11 mouse cellular contexts compared by ENCODE assay signal in genomic region chr2:158606511-158606964, GRCm38 (mm10). TPM values are rescaled to one million over a fixed set of nuclear protein-coding genes. Genes with fewer than 3 reads are reported as not detected.
DNase-seq lines count a peak whose midpoint lies in the region; ATAC-seq and TF ChIP-seq lines count a peak whose summit lies in the region.
"Had no signal": no experiment of that assay in that cellular context is flagged by ENCODE, and none has a peak within 500 bp of the region (broad histone marks: within the 10 kb centered on the region; RNA-seq: fewer than 3 reads in every experiment).

No protein-coding gene starts in this region.

- peak overlapping the region; percentile 72 for H3K4me2 ChIP-seq in forebrain, embryonic 16.5 days (ENCODE audit: low read length)
- H3K4me2 ChIP-seq in liver, postnatal 0 days (ENCODE audit: low read depth, low read length), result no peak overlapping the region
- H3K4me2 ChIP-seq: limb, embryonic 12.5 days had no signal

- intact Hi-C loops in left cerebral cortex, postnatal 36 days (cut with DNase I), result no loop called here

- TF ChIP-seq EP300 in liver, postnatal 0 days (IDR thresholded peaks at IDR 0.05; ENCODE audit: low read depth), result no peak

- peaks cover 29% of the 10 kb centered on the region for H3K4me1 ChIP-seq in forebrain, embryonic 16.5 days (replicated peaks; ENCODE audit: control insufficient read depth, insufficient read depth, low read length)
- peaks cover 5% of the 10 kb centered on the region; the same call in 1 of the 2 replicates for H3K4me1 ChIP-seq in liver, postnatal 0 days (ENCODE audit: insufficient read depth)

- peak overlapping the region; percentile 79 for H3K9ac ChIP-seq in forebrain, embryonic 16.5 days (replicated peaks; ENCODE audit: low read depth, low read length)
- H3K9ac ChIP-seq in liver, postnatal 0 days (replicated peaks), result no peak overlapping the region
- H3K9ac ChIP-seq: limb, embryonic 12.5 days had no signal

- H3K36me3 ChIP-seq in forebrain, embryonic 16.5 days (ENCODE audit: control insufficient read depth, insufficient read depth), result no peaks in the 10 kb centered on the region
- H3K36me3 ChIP-seq in liver, postnatal 0 days (replicated peaks; ENCODE audit: insufficient read depth, low read length), result no peaks in the 10 kb centered on the region
- H3K36me3 ChIP-seq: limb, embryonic 12.5 days had no signal

- H3K9me3 ChIP-seq in forebrain, embryonic 16.5 days (ENCODE audit: control insufficient read depth, low read length), result no peaks in the 10 kb centered on the region
- H3K9me3 ChIP-seq in liver, postnatal 0 days (ENCODE audit: low read length), result no peaks in the 10 kb centered on the region
- H3K9me3 ChIP-seq: limb, embryonic 12.5 days had no signal

- H3K4me3 ChIP-seq in forebrain, embryonic 16.5 days (replicated peaks; ENCODE audit: low read length), result peak overlapping the region; percentile 59
- no peak overlapping the region for H3K4me3 ChIP-seq in liver, postnatal 0 days (ENCODE audit: low read depth, low read length)
- H3K4me3 ChIP-seq: limb, embryonic 12.5 days had no signal

- 6% methylated on average over 4 of the region's 4 CpGs for WGBS in forebrain, embryonic 16.5 days
- WGBS in liver, postnatal 0 days (ENCODE audit: insufficient replicate concordance), result 6% methylated on average over 4 of the region's 4 CpGs

- peak; percentile 47 for ATAC-seq in forebrain, embryonic 16.5 days
- ATAC-seq in liver, postnatal 0 days, result peak; percentile 13; the same call in 1 of the 2 replicates

- peaks cover 30% of the 10 kb centered on the region for H3K27me3 ChIP-seq in forebrain, embryonic 16.5 days (replicated peaks; ENCODE audit: control insufficient read depth, insufficient read depth, low read length)
- H3K27me3 ChIP-seq in liver, postnatal 0 days (ENCODE audit: insufficient read depth, low read length), result peaks cover 56% of the 10 kb centered on the region

- peak; percentile 33 for DNase-seq in right cerebral cortex, postnatal 4 days
- DNase-seq in right cerebral cortex, postnatal 25 days, result no peak
- no peak for DNase-seq in liver, postnatal 0 days
- DNase-seq in T-cell, adult 2 months (ENCODE audit: low spot score), result no peak
- DNase-seq in left cerebral cortex, postnatal 36 days (ENCODE audit: low spot score in 2 of 2), result no peak
- DNase-seq in heart, adult 8-10 months (ENCODE audit: low spot score), result no peak
- no peak for DNase-seq in urinary bladder, postnatal 36 days (ENCODE audit: low spot score in 2 of 2)
- DNase-seq: cerebellum, adult 2 months; heart, postnatal 4 days had no signal

- peak overlapping the region; percentile 86 for H3K27ac ChIP-seq in forebrain, embryonic 16.5 days (ENCODE audit: low read length)
- H3K27ac ChIP-seq in liver, postnatal 0 days (ENCODE audit: low read depth), result no peak overlapping the region
- H3K27ac ChIP-seq: limb, embryonic 12.5 days had no signal

- TF ChIP-seq CTCF in liver, postnatal 0 days (IDR thresholded peaks at IDR 0.05; ENCODE audit: low read depth), result no peak

RNA-seq across cellular contexts. Expression of gene Slc32a1, which starts 4.0 kb away (rescaled TPM):
- 5.9 and 7.7 TPM in 2 replicates for polyA plus RNA-seq in forebrain, embryonic 16.5 days (2015; fragmentation: Nextera tagmentation; extraction: Ambion mirVana)
- polyA plus RNA-seq in liver, postnatal 0 days (2015; fragmentation: Nextera tagmentation; extraction: Ambion mirVana), result not detected in 2 replicates
- 10 to 100 TPM; 95.4 to 97.9 TPM for total RNA-seq in left cerebral cortex, postnatal 36 days (2021)
- total RNA-seq in heart, adult 8-10 months (2022), result not detected
- total RNA-seq: heart, postnatal 4 days had no signal
- polyA plus RNA-seq: limb, embryonic 12.5 days had no signal

RNA-seq across cellular contexts. Expression of gene Actr5, which starts 18.1 kb away (rescaled TPM):
- 11.3 and 12.3 TPM in 2 replicates for polyA plus RNA-seq in forebrain, embryonic 16.5 days (2015; fragmentation: Nextera tagmentation; extraction: Ambion mirVana)
- polyA plus RNA-seq in liver, postnatal 0 days (2015; fragmentation: Nextera tagmentation; extraction: Ambion mirVana), result 2.8 and 3.1 TPM in 2 replicates
- total RNA-seq in left cerebral cortex, postnatal 36 days (2021), result 10 to 100 TPM; 12.1 to 13.1 TPM
- total RNA-seq in heart, adult 8-10 months (2022), result 1 to 10 TPM; 5.0 to 6.4 (median 6.3) TPM

RNA-seq across cellular contexts. Expression of gene Ppp1r16b, which starts 58.7 kb away (rescaled TPM):
- polyA plus RNA-seq in forebrain, embryonic 16.5 days (2015; fragmentation: Nextera tagmentation; extraction: Ambion mirVana), result 30.3 and 33.3 TPM in 2 replicates
- polyA plus RNA-seq in liver, postnatal 0 days (2015; fragmentation: Nextera tagmentation; extraction: Ambion mirVana), result 2.5 and 2.9 TPM in 2 replicates
- 100 to 1,000 TPM; 125 to 129 TPM for total RNA-seq in left cerebral cortex, postnatal 36 days (2021)
- 10 to 100 TPM in 2 of 4 experiments, 1 to 10 TPM in 2; 7.8 to 12.3 (median 10.1) TPM for total RNA-seq in heart, adult 8-10 months (2022)

Comparison
In these comparisons a context has a peak if more than half of its experiments do, and no peak if none do; other contexts are left out.
1. RNA of gene Slc32a1, which starts 4.0 kb away (total RNA-seq): 95.4 to 97.9 TPM in left cerebral cortex, postnatal 36 days; not detected in heart, adult 8-10 months; every median in the first group is over 10 times any median in the second.
2. RNA of gene Ppp1r16b, which starts 58.7 kb away (total RNA-seq): 125 to 129 TPM in left cerebral cortex, postnatal 36 days; 7.8 to 12.3 TPM in heart, adult 8-10 months; every median in the first group is over 4 times any median in the second.